Mouse (Mus musculus) megakaryocyte progenitor cell, adult 5-6 weeks (primary cell): ENCODE measurements around the gene Gm37240. TPM values are rescaled to one million over a fixed set of nuclear protein-coding genes. Genes with fewer than 3 reads are reported as not detected.

ENCODE experiments used
- ATAC-seq: replicated peaks from 2 replicates; pipeline ENCODE4 v1.8.0; 2016; ENCODE audit warnings: mild to moderate bottlenecking, moderate TSS enrichment, inconsistent platforms; ENCODE audit not compliant: poor library complexity
- total RNA-seq, 2 experiments: library from RNA; stranded (forward) in 1 of 2; stranded (reverse) in 1 of 2; fragments of 157-497, 149-512 nt in 1 of 2; fragments of 200-1000 nt in 1 of 2; gene quantifications; 2 replicates each; pipeline versions ENCODE4 v1.2.3 to v1.2.4; 2015 to 2017

The Gm37240 gene
- total RNA-seq, 2 experiments from 2014 or later = not detected

DNA sequence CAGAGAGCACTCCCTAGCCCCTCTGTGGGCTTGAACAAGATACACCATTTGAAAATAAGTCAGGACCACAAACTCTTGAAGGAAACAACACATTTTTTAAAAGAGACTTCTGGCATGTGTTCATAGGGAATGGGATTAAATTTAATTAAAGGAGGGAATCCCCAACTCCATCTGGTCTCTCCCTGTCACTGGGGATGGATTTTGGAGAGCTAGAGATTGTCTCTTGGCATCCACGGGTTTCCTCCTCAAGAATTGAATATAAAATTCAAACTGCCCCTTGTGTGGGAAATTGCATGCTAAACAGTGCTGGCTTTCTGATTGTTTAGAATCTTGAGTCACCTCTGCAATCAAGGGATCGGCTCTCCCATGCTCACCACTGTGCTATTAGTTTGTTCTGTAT lies 1185.8 kb downstream of the Gm37240 start:
- no peak for ATAC-seq

DNA sequence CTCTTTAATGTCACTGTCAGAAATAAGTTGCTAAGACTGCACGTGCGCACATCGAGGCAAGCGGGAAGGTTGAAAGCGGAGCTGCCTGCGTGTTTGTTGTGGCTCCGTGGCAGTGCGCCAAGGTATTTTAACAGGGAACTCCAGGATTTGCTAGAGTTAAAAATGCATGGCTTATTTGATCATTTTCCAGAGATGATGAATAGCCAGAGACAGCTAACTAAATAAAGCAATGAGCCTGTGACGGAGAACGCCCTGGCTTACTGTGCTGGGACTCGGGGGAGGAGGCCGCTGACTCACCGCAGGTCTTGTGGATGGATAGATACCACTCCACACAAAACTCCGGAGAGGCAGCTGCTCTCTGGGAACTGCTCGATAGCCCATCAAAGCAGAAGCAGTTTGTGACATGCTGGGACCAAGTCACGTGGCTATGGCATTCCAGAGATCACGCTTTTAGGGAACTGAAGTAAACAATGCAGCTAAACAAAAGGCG lies 1190.8 kb downstream of the Gm37240 start:
- no peak for ATAC-seq

DNA sequence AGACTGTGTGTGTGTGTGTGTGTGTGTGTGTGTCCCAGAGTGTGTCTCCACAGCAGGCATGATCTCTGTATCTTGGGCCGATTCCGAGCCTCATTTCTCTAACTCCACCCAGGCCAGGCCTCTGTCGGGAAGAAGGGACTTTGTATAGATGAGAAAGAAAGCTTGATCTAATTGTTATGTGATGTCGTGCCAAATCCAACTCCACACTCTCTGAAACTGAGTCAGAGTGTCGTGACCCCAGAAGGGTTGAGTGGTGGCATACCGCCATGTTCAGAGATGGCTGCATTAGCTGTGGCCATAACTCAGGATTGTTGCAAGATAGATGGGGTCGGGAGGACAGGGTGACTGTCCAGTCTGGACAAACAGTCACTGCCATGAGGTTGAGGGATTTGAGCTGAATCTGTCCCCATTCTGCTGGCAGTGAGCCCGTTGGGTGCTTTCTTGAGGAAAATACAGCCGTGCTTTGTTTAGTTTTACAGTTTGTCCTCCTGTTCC lies 1191.4 kb downstream of the Gm37240 start:
- no peak for ATAC-seq

DNA sequence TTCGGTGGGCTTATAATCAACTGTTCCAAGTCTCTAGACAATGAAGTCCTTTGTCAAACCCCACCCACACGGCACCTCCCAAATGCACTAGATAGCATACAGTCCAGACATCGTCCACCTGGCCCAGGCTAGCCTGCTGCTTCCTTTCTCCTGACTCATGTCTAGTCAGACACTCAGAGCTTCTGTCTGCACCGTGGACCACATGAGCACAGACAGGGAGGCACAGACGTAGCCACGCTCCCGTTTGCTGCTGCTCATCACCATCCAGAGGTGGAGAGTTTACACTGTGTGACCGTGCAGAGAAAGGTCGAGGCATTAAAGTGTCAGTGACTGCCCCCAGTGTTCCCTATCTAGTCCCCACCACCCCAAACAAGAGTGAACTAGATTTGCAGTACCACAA lies 1191.9 kb downstream of the Gm37240 start:
- no peak for ATAC-seq

DNA sequence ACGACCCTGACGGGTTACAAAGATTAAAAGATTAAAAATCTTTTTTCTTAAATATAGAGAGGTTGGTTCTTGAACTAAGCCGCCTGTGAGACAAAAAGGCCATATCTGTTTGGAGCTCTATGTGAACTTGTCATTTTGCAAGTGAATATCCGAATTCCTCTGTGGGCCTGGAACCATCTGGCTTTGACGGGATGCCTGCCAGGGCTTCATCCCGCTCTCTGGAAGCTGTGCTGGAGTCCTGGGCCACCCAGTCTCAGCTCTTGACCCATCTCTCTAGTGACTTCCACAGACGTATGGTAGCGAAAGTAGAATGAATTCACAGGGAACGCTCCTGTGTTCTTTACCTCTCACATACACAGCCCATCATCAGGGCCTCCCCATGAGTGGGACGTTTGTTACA lies 1193.4 kb downstream of the Gm37240 start:
- no peak for ATAC-seq

DNA sequence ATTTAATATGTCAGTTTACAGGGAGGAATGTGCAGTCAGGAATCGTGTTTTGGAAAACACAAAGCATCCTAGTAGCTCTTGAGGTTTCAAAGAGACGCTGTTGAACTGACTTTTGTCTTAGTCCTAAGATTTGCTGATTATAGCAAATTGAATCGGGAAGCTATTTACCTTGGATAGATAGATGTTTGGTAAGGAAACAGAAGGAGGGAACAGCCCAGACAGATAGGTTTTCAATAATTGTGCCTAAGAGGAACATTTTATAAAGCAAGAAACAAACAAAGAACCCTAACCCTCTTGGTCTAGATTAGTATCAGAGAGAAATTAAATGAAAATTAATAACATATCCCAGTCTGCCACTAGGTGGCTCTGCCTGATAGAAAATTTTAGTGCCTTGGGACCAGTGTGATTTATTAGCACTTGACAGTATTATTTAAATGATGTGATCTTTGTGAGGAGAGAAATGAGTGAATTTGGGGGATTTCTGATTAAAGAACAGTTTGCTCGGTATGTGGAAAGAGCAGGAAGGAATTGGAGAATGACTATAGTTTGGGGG lies 1194.6 kb downstream of the Gm37240 start:
- peak; percentile 76 for ATAC-seq

DNA sequence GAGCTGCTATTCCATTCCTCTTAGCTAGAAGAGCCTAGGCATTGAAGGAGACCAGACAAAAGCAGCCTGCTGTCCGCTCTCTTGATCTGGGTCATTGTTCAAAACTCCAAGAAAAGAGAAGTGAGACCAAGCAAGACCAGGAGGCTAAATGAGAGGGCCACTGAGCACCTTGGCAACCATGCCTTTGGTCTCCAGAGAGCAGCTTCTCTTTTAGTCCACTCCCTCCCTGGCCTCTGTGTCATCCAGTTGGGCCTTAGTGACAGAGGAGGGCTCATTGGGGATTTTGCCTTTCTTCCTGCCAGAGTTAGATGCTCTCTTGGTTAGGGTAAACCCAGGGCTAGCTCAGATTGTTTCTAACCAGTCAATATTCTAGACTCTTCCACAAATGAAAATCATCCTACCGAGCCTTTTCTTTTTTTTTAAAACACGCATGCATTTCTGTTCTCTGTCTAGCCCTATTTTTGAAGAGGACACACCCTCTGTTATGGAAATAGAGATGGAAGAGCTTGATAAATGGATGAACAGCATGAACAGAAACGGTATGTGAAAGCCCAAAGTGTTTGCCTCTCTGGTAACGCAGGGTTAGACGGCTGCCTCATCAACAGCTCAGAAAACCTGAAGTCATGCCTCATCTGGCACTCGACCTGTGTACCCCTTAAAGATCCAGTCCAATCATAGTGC lies 1197.1 kb downstream of the Gm37240 start:
- no peak for ATAC-seq

DNA sequence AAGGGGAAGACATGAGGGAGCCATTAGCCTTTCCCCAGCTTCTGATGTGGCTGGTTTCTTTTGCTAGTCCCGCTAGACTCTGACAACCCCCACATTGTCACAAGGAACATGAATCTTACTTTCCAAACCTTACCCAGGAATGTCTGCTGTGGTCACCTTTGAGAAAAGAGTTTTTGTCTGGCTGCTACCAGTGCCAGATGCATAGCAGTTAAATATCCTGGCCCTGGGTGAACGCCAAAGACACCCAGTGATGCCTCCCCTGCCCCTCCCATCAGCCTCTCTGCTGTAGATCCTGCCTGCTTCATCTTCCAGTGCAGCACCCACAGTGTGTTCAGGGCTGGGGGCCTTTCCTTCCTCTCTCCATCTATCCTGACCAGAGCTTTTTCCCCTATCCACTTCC lies 1197.7 kb downstream of the Gm37240 start:
- no peak for ATAC-seq

DNA sequence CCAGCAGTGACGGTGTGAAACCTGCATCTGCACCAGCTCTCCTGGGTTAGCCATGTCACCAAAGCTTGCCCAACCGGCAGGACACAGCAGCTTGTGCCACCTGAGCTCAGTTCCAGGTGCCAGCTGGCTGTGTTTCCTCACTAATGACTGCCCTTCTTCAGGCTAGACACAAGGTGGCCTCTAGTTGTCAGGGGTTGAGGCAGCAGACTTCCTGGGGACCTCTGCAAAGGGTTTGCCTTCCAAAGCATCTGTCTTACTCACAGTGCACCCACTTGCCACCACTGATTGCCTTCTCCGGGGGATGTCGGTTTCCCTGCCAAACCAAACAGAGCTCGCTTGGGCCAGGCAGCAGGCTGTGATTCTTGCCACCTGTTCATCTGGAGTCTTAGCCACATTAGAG lies 1199.1 kb downstream of the Gm37240 start:
- ATAC-seq = no peak

DNA sequence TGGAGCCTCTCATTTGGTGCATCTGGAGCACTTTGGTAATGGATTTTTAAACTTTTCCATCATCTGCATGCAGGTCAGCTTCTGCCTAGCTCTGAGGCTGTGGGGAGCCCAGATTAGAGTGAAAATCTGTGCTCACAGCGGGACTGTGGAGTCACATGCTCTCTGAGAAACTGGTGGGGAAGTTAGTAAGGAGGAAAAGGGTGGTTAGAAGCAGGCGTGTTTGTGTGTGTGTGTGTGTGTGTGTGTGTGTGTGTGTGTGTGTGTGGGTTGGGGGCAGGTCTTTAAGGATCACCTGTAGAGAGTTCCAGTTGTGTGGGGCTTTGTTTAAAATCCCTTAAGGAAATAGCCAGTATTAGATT lies 1199.9 kb downstream of the Gm37240 start:
- no peak for ATAC-seq

DNA sequence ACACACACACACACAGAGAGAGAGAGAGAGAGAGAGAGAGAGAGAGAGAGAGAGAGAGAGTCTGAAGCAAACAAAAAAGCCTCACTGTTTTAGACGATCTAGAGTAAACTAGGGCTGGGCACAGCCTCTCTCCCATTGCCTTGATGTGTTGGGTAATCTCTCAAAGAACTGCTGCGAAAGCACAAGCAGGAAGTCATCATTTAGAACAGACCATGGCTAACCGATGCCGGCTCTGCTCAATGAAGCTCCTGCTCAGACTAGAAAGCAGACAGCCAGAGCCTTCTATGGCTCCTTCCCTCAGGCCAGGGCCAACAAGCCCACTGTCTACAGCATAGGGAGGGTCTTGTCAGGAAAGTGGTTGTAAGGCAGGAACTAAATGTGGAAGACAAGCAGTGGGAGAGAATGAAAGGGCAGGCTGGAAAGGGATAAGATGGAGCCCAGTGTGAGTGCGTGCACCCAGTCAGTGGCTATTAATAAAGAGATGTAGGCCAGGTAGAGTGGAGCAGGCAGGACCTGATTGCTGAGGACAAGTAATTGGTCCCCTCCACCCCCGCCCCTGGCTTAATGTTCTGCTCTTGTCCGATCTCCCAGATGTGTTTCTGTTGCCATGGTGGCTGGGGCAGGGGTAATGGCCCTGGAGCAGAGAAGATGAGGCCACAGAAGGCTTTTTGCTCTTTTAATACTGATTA lies 1200.4 kb downstream of the Gm37240 start:
- ATAC-seq = peak; percentile 61

DNA sequence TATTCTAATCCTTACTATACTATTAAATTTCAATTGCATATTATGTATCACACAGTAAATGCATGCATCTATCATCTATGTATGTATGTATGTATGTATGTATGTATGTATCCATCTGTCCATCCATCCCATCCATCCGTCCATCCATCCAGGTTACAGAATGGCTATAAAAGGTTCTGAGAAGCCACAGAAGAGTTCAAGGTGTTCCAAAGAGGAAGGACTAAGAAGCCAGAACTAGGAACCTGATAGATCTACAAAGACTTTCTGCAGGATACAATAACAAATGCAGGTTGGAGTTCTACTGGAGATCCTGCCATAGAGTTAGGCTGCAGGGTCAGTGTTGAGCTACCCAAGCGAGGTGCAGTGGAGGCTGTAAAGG lies 1201.0 kb downstream of the Gm37240 start:
- no peak for ATAC-seq

DNA sequence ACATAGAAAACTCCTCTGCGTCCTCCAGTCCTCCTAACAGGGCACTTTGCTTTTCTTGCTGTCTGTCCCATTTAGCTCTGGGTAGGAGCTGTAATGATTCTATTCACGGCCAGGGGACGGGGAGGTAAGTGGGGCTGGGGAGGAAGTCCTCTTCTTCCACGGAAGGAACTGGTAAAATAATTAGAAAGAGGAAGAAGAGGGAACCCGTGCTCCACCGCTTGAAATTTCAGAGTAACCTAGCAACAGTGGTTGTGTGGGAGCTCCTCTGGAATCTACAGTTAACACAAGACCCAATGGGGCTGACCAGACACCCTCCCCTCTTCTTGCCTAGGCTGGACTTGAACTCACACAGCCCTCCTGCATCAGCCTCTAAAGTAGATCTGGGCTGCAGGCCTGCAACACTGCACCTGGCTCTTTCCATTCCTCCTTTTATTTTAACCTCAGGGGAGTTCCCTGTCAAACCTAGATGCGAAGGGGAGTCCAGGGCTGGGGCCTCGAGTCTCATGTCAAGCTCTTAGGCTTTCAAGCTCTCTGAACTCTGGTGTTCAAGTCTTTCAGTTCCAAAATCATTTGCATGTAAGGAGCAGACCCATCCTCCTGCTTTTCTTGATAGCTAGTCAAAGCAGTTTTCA lies 1201.5 kb downstream of the Gm37240 start:
- ATAC-seq = peak; percentile 66

DNA sequence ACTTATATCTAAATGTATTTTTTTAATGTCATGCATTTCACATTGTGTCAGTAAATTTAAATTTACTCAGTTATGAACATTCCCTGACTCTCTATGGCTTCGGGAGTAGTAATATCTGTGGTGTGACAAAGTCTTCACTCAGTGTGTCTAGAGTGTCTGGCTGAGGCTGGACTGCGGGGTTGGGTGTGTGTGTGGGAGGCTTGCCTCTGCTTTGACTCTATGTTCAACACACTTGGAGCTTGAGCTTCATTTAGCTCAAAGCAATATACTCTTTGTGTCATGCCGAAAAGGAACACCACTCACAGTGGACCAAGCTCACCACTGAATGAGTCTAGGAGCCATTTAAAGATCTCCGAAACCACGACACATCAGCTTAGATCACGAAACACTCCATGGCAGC lies 1203.5 kb downstream of the Gm37240 start:
- ATAC-seq = no peak

DNA sequence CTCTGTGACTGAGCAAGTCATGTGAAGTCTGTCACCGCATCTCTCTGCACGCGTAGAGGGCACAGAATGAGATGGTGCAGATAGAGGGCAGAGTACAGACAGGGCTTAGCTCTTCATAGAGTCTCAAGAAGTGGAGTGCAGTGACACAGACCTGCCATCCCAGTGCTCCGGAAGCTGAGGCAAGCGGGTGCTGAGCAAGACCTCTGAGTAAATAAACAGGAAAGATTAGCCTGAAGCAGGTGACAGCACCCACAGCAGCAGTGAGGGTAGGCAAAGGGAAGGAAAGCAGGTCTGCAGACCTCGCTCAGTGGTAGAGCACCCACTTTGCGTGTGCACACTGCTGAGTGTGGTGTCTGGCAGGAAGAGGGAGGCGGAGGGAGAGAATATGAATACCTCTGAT lies 1205.6 kb downstream of the Gm37240 start:
- 0 out of 2 replicates have a peak, but pooled peaks have one; percentile 9 for ATAC-seq

DNA sequence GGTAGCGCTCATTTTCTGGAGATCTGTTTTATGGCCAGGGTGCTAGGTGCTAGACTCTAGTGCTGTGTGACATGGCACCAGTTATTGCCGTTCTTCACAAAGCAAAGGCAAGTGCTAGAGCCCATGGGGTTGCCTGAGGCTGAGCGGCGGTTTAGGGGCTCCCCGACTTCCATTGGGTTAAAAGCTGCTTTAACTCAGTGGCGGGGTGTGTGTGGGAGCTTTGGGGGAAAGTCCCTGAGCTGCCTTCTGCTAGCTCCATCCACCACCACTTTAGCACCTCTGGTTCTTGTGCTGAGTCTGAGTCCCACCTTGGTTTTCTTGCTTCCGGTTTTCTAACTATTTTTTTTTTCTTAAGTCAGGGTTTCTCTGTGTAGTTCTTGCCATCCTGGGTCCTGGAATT lies 1207.3 kb downstream of the Gm37240 start:
- no peak for ATAC-seq

DNA sequence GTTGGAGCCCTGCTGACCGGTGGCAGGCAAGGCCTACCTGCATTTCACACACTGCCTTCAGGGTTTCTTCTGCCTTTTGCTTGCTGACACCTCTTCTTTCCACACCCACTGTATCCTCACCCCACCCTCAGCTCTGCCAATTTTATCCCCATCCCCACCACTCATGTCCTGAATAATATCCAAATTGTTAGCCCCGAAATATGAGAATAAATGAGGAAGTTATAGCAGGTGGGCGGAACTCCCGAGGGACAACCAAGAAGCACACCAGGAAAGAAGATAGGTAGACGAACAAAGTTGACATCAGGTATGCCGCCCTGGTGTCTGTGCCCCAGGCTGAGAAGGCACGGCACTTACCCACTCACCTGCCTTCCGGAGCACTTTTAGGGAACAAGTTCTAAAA lies 1207.8 kb downstream of the Gm37240 start:
- no peak for ATAC-seq

DNA sequence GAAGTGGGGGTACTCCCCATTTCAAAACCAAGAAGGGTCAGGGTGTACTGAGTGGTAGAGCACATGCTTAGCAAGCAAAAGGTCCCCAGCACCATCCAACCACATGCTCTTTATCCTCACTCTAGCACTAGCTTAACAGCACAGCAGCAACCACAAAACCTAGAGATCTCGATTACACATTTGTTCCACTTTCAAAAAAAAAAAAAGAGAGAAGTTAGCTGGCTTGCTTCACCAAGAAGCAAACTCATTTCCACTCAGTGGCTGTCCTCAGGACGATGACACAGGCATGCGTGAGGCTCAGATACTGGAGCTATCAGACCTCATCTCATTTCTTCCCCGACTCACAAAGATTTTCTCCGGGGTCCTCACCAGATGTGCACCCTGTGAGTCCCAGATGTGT lies 1208.4 kb downstream of the Gm37240 start:
- peak; percentile 92 for ATAC-seq

DNA sequence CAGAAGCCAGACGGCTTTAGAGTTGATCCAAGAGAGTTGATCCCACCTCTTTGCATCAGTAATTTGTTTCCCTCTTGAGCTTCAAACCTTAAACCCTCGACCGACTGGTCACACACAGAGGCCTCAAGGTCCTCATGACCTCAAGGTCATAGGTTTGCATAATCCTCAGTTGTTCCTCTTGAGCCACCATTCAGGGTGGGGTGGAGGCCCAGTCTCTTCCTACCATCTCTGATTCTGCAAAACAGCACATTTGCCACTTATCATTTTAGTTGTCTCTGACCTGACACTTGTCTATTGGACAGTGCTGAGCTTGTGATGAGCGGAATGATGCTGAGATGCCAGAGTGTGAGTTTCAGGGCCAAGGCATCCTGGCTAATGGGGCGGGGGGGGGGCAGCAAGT lies 1211.6 kb downstream of the Gm37240 start:
- no peak for ATAC-seq

DNA sequence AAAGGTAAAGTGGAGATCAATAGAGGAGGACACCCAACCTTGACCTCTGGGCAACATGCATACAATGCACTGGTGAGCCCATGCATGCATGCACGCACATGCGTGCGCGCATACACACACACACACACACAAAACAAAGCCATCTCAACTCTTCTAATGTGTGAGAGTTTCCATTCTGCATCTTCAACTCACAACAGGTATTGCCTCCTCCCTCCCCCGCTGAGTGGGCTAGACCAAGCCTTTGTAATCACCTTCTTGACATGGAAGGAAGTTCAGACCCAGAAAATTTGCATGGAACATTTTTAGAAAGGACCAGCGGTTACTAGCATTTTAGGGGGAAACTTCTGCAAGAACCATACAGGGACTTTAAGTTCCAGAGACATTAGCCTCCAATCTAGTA lies 1213.8 kb downstream of the Gm37240 start:
- ATAC-seq = no peak

DNA sequence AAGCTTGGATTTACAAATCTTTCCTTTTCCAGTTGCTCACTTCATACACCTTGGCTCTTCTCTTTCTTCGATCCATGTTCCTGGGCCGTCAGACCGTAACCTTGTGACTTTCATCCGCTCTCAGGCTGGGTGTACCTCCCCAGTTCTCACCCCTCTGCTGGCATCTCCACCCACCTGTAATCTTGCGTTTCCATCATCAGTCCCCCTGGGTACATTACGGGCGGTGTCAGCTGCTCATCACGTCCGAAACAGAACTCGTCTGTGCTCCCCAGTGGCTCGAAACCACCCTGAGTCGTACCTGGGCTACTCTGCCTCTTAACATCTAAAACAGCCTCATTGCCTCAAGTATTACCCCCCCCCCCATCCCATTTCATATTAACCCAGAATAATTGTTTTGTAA lies 1215.2 kb downstream of the Gm37240 start:
- no peak for ATAC-seq

DNA sequence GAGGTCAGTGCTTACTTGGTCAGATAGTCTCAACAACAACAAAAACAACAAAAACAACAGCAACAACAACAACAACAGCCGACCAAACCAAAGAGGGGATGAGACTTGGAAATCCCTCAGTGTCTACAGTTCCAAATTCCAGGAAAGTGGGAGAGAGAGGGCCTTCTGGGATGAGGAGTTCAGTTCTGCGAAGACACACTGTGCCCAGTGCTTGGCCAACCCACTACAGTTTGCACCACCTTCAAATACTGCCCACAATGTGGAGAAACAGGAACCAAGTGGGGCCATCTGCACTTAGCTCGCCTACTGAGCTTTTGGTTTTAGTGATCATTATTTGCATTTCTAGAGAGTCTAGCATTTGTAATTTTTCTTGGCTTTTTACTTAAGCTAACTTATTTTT lies 1218.4 kb downstream of the Gm37240 start:
- ATAC-seq = peak; percentile 76
